Mouse (Mus musculus): ENCODE data around the gene Antxr2. TPM values are rescaled to one million over a fixed set of nuclear protein-coding genes. Genes with fewer than 3 reads are reported as not detected.

Gene Antxr2
- total and polyA plus RNA-seq, 3 experiments: 3.6 to 4.0 (median 3.9) TPM

GRCm38 (mm10) chr5:97959651-97960050, 71.2 kb downstream of the Antxr2 start:
- H3K4me2 ChIP-seq (ENCODE audit: insufficient read depth, low read depth, poor library complexity, severe bottlenecking): no peak overlapping the region
- H3K79me2 ChIP-seq (replicated peaks; ENCODE audit: control insufficient read depth, extremely low read depth, insufficient read depth, poor library complexity, severe bottlenecking): no peaks in the 10 kb centered on the region
- H3K9ac ChIP-seq (ENCODE audit: insufficient read depth, low read depth): no peak overlapping the region
- peaks cover 5 to 18% of the 10 kb centered on the region in 2 experiments; a peak in 3 of 4 replicates for H3K4me1 ChIP-seq (ENCODE audit: control insufficient read depth in 1 of 2, insufficient read depth in 2 of 2)
- H3K27ac ChIP-seq (ENCODE audit: insufficient read depth, low read depth): no peak overlapping the region
- no peaks in the 10 kb centered on the region for H3K9me3 ChIP-seq (replicated peaks; ENCODE audit: low read length)
- no peak for TF ChIP-seq JUND (conservative IDR thresholded peaks at IDR 0.05; ENCODE audit: low read depth, low read length)
- TF ChIP-seq POLR2AphosphoS2 (IDR thresholded peaks at IDR 0.05; ENCODE audit: low read depth, low read length): no peak
- TF ChIP-seq POLR2A (IDR thresholded peaks at IDR 0.05; ENCODE audit: low read depth, low read length): no peak
- TF ChIP-seq CTCF (conservative IDR thresholded peaks at IDR 0.05 in 1 of 2, IDR thresholded peaks at IDR 0.05 in 1 of 2; ENCODE audit: low read depth in 2 of 2, low read length in 2 of 2): no peak
- no peak for TF ChIP-seq MAX (IDR thresholded peaks at IDR 0.05; ENCODE audit: low read length)
- no peak for TF ChIP-seq ZMIZ1 (IDR thresholded peaks at IDR 0.05; ENCODE audit: low read depth, low read length)
- TF ChIP-seq RAD21 (IDR thresholded peaks at IDR 0.05; ENCODE audit: low read depth, low read length): no peak
- no peak for TF ChIP-seq EP300 (IDR thresholded peaks at IDR 0.05; ENCODE audit: low read length)
- TF ChIP-seq KAT2A (IDR thresholded peaks at IDR 0.05; ENCODE audit: insufficient replicate concordance, low read length): no peak
- no peak for TF ChIP-seq CHD2 (IDR thresholded peaks at IDR 0.05; ENCODE audit: low read length)
- TF ChIP-seq TCF12 (IDR thresholded peaks at IDR 0.05; ENCODE audit: low read depth, low read length): no peak
- TF ChIP-seq JUN (IDR thresholded peaks at IDR 0.05; ENCODE audit: insufficient read depth, low read depth, low read length): no peak
- TF ChIP-seq IRF4 (IDR thresholded peaks at IDR 0.05; ENCODE audit: low read depth, low read length): no peak
- TF ChIP-seq CHD1 (IDR thresholded peaks at IDR 0.05; ENCODE audit: low read depth, low read length): no peak
- TF ChIP-seq MXI1 (IDR thresholded peaks at IDR 0.05; ENCODE audit: low read depth, low read length): no peak
- TF ChIP-seq SMC3 (IDR thresholded peaks at IDR 0.05; ENCODE audit: low read depth, low read length): no peak
- TF ChIP-seq MAZ (IDR thresholded peaks at IDR 0.05; ENCODE audit: low read depth, low read length): no peak
- TF ChIP-seq ETS1 (conservative IDR thresholded peaks at IDR 0.05; ENCODE audit: low read depth, low read length): no peak
- TF ChIP-seq GABPA (IDR thresholded peaks at IDR 0.05; ENCODE audit: insufficient replicate concordance, low read depth, low read length): no peak
- H3K4me3 ChIP-seq (replicated peaks in 1 of 3; ENCODE audit: low read depth in 2 of 3, low read length in 2 of 3, poor library complexity in 1 of 3): no peak overlapping the region
- dilution Hi-C loops (cut with MboI; ENCODE audit: extremely low pct_ligation_motif_present, extremely low pct_unique_long_range_greater_than_20kb, low sequenced_read_pairs) (no loop called here), in situ Hi-C loops (cut with MboI; ENCODE audit: low pct_ligation_motif_present, low pct_unique_long_range_greater_than_20kb, low sequenced_read_pairs) (no loop called here)
- H3K36me3 ChIP-seq (replicated peaks in 1 of 2; ENCODE audit: control insufficient read depth in 1 of 2, insufficient read depth in 1 of 2, low read length in 1 of 2): peaks cover 6 to 40% of the 10 kb centered on the region in 2 experiments
- DNase-seq (ENCODE audit: extremely low read depth): no peak
- H3K27me3 ChIP-seq (replicated peaks): no peaks in the 10 kb centered on the region

GRCm38 (mm10) chr5:97959010-97959409, 71.8 kb downstream of the Antxr2 start:
- dilution Hi-C loops (cut with MboI; ENCODE audit: extremely low pct_ligation_motif_present, extremely low pct_unique_long_range_greater_than_20kb, low sequenced_read_pairs): no loop called here
- H3K4me3 ChIP-seq (replicated peaks in 1 of 3; ENCODE audit: low read depth in 2 of 3, low read length in 2 of 3, poor library complexity in 1 of 3): no peak overlapping the region
- no peaks in the 10 kb centered on the region for H3K79me2 ChIP-seq (replicated peaks; ENCODE audit: control insufficient read depth, extremely low read depth, insufficient read depth, poor library complexity, severe bottlenecking)
- H3K27ac ChIP-seq (ENCODE audit: insufficient read depth, low read depth): no peak overlapping the region
- no peak overlapping the region for H3K9ac ChIP-seq (ENCODE audit: insufficient read depth, low read depth)
- no peak overlapping the region for H3K4me2 ChIP-seq (ENCODE audit: insufficient read depth, low read depth, poor library complexity, severe bottlenecking)
- peaks cover 5 to 18% of the 10 kb centered on the region in 2 experiments; a peak in 3 of 4 replicates for H3K4me1 ChIP-seq (ENCODE audit: control insufficient read depth in 1 of 2, insufficient read depth in 2 of 2)
- no peak for DNase-seq (ENCODE audit: extremely low read depth)
- peaks cover 6 to 39% of the 10 kb centered on the region in 2 experiments for H3K36me3 ChIP-seq (replicated peaks in 1 of 2; ENCODE audit: control insufficient read depth in 1 of 2, insufficient read depth in 1 of 2, low read length in 1 of 2)
- TF ChIP-seq MEF2A (IDR thresholded peaks at IDR 0.05; ENCODE audit: borderline replicate concordance, low read depth, low read length): no peak
- TF ChIP-seq SIN3A (IDR thresholded peaks at IDR 0.05; ENCODE audit: low read length): no peak
- TF ChIP-seq MAFK (IDR thresholded peaks at IDR 0.05; ENCODE audit: insufficient replicate concordance, low read length): no peak
- TF ChIP-seq JUN (IDR thresholded peaks at IDR 0.05; ENCODE audit: insufficient read depth, low read depth, low read length): no peak
- TF ChIP-seq MAZ (IDR thresholded peaks at IDR 0.05; ENCODE audit: low read depth, low read length): no peak
- TF ChIP-seq JUND (conservative IDR thresholded peaks at IDR 0.05; ENCODE audit: low read depth, low read length): no peak
- no peak for TF ChIP-seq PAX5 (IDR thresholded peaks at IDR 0.05; ENCODE audit: low read length)
- TF ChIP-seq RAD21 (IDR thresholded peaks at IDR 0.05; ENCODE audit: low read depth, low read length): no peak
- no peak for TF ChIP-seq ZC3H11A (IDR thresholded peaks at IDR 0.05; ENCODE audit: low read depth, low read length)
- no peak for TF ChIP-seq ZNF384 (IDR thresholded peaks at IDR 0.05; ENCODE audit: low read depth, low read length)
- no peak for TF ChIP-seq MYC (IDR thresholded peaks at IDR 0.05; ENCODE audit: low read depth, low read length)
- TF ChIP-seq KAT2A (IDR thresholded peaks at IDR 0.05; ENCODE audit: insufficient replicate concordance, low read length): no peak
- TF ChIP-seq POLR2AphosphoS2 (IDR thresholded peaks at IDR 0.05; ENCODE audit: low read depth, low read length): no peak
- H3K9me3 ChIP-seq (replicated peaks; ENCODE audit: low read length): no peaks in the 10 kb centered on the region
- H3K27me3 ChIP-seq (replicated peaks): no peaks in the 10 kb centered on the region
- in situ Hi-C loops (cut with MboI; ENCODE audit: low pct_ligation_motif_present, low pct_unique_long_range_greater_than_20kb, low sequenced_read_pairs): no loop called here

Measured in CH12.LX (cell line).